Mouse (Mus musculus): ENCODE results near the gene Dlx3. TPM values are rescaled to one million over a fixed set of nuclear protein-coding genes. Genes with fewer than 3 reads are reported as not detected.

Gene Dlx3
- polyA plus RNA-seq, 1 experiment from 2014 or later: 4.7 TPM

GRCm38 (mm10) chr11:95079256-95079875, 40.6 kb upstream of the Dlx3 start:
- Histone ChIP-seq H3K36me3 (no peaks in the 10 kb centered on the region), H3K9me3 (replicated peaks) (no peaks in the 10 kb centered on the region), H3K9ac (no peak overlapping the region), H3K4me1 (peaks cover 24% of the 10 kb centered on the region), H3K4me3 (no peak overlapping the region), H3K27ac (no peak overlapping the region), H3K4me2 (replicated peaks) (no peak overlapping the region), H3K27me3 (peaks cover 52% of the 10 kb centered on the region)
- 73% methylated on average over 6 of the region's 6 CpGs for WGBS
- ATAC-seq (ENCODE audit: low FRiP score): no peak

- Histone ChIP-seq H3K27ac (no peak overlapping the region), H3K4me2 (replicated peaks) (no peak overlapping the region), H3K4me1 (peaks cover 12% of the 10 kb centered on the region), H3K9me3 (replicated peaks) (no peaks in the 10 kb centered on the region), H3K4me3 (no peak overlapping the region), H3K36me3 (no peaks in the 10 kb centered on the region), H3K27me3 (peaks cover 38% of the 10 kb centered on the region), H3K9ac (no peak overlapping the region)
- whole genome bisulfite sequencing: 84% methylated on average over 6 of the region's 6 CpGs
- ATAC-seq (ENCODE audit: low FRiP score): no peak
Measured at GRCm38 (mm10) chr11:95080783-95081182, 39.1 kb upstream of the Dlx3 start.

DNA sequence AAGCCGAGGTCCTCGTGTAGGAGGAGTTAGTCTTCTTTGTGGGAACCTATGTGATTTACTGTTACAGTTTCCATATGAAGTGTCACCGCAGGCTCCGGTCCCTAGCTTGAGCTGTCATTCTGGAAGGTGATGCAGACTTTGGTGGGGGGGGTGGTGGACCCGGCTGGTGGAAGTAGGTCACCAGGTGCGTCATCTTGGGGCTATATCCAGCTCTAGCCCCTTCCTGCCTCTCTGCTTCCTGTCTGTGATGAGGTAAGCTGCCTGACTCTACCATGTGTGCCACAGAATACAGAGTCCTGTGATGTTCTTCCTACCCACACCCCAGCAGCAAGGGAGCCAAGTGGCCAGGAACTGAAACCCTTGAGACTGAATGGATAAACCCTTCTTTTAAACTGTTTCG, 37.0 kb upstream of the Dlx3 start:
- H3K27ac ChIP-seq: no peak overlapping the region
- ATAC-seq (ENCODE audit: low FRiP score): no peak
- no peak overlapping the region for H3K4me3 ChIP-seq
- peaks cover 22% of the 10 kb centered on the region for H3K27me3 ChIP-seq
- WGBS: 85% methylated on average over 7 of the region's 7 CpGs
- no peak overlapping the region for H3K9ac ChIP-seq
- H3K4me1 ChIP-seq: peaks cover 6% of the 10 kb centered on the region
- H3K9me3 ChIP-seq (replicated peaks): no peaks in the 10 kb centered on the region
- H3K4me2 ChIP-seq (replicated peaks): no peak overlapping the region
- H3K36me3 ChIP-seq: no peaks in the 10 kb centered on the region

GRCm38 (mm10) chr11:95084175-95084574, 35.7 kb upstream of the Dlx3 start:
- H3K4me3 ChIP-seq: no peak overlapping the region
- no peak for ATAC-seq (ENCODE audit: low FRiP score)
- WGBS: 26% methylated on average over 4 of the region's 4 CpGs

GRCm38 (mm10) chr11:95084811-95085382, 35.0 kb upstream of the Dlx3 start:
- Histone ChIP-seq H3K4me2 (replicated peaks) (no peak overlapping the region), H3K9ac (no peak overlapping the region), H3K27me3 (0 out of 2 replicates have a peak, but pooled peaks cover 2% of the 10 kb centered on the region), H3K27ac (no peak overlapping the region), H3K36me3 (no peaks in the 10 kb centered on the region), H3K9me3 (replicated peaks) (no peaks in the 10 kb centered on the region), H3K4me1 (peaks cover 3% of the 10 kb centered on the region), H3K4me3 (no peak overlapping the region)
- no peak for ATAC-seq (ENCODE audit: low FRiP score)
- 38% methylated on average over 5 of the region's 5 CpGs for WGBS

More at GRCm38 (mm10) chr11:95084175-95084574, 35.7 kb upstream of the Dlx3 start:
- Histone ChIP-seq H3K27ac (no peak overlapping the region), H3K4me2 (replicated peaks) (no peak overlapping the region), H3K27me3 (peaks cover 9% of the 10 kb centered on the region; the same call in 1 of the 2 replicates), H3K9me3 (replicated peaks) (no peaks in the 10 kb centered on the region), H3K9ac (no peak overlapping the region), H3K36me3 (no peaks in the 10 kb centered on the region), H3K4me1 (peaks cover 3% of the 10 kb centered on the region)

DNA sequence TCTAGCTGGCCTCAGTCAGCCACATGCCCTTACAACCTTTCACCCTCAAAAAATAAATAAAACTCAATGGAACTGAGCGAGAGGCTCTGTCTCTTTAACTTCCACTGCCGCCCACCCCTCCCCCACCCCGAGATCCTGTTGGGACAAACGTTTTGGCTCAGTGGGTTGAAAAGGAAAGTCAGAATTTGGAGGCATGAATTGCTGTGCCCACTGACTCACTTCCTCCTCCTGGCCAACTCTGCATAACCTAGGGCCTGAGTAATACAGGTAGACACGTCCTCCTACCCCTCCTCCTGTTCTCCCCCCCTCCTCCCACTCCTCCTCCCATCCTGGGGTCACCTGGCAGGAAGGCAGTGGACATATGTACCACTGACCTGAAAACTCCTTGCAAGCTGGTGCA, 34.2 kb upstream of the Dlx3 start:
- Histone ChIP-seq H3K4me2 (replicated peaks) (no peak overlapping the region), H3K27ac (no peak overlapping the region), H3K27me3 (no peaks in the 10 kb centered on the region), H3K4me1 (peaks cover 3% of the 10 kb centered on the region), H3K4me3 (no peak overlapping the region), H3K9me3 (replicated peaks) (no peaks in the 10 kb centered on the region), H3K36me3 (no peaks in the 10 kb centered on the region), H3K9ac (no peak overlapping the region)
- WGBS: 9% methylated on average over 5 of the region's 5 CpGs
- no peak for ATAC-seq (ENCODE audit: low FRiP score)

DNA sequence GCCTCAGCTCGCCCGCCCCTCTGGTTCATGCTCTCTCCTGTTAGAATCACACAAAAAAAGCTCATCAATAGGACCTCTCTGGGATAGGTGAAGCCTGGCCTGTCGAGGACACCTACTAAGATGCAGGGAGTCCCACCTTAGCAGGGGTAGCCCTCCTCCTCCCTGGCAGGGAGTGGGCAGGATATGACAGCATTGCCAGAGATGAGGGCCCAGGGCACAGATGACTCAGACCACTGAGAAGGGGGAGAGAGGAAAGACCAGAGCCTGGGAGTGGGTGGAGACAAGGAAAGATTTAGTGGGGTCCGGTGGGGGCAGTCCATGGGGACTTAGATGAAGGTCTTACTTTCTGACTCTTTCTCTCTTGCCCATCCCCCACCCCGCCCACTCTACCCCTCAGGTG, 33.7 kb upstream of the Dlx3 start:
- ATAC-seq (ENCODE audit: low FRiP score): no peak
- no peak overlapping the region for H3K9ac ChIP-seq
- H3K36me3 ChIP-seq: no peaks in the 10 kb centered on the region
- H3K9me3 ChIP-seq (replicated peaks): no peaks in the 10 kb centered on the region
- H3K4me2 ChIP-seq (replicated peaks): no peak overlapping the region
- H3K4me3 ChIP-seq: no peak overlapping the region
- no peak overlapping the region for H3K27ac ChIP-seq
- H3K27me3 ChIP-seq: no peaks in the 10 kb centered on the region
- peaks cover 3% of the 10 kb centered on the region for H3K4me1 ChIP-seq
- WGBS: 48% methylated on average over 5 of the region's 5 CpGs

- no peak for ATAC-seq (ENCODE audit: low FRiP score)
- Histone ChIP-seq H3K27me3 (no peaks in the 10 kb centered on the region), H3K27ac (no peak overlapping the region), H3K9ac (no peak overlapping the region), H3K4me3 (no peak overlapping the region), H3K4me1 (peaks cover 3% of the 10 kb centered on the region), H3K36me3 (no peaks in the 10 kb centered on the region), H3K4me2 (replicated peaks) (no peak overlapping the region), H3K9me3 (replicated peaks) (no peaks in the 10 kb centered on the region)
- 71% methylated on average over 17 of the region's 17 CpGs for WGBS
Measured at GRCm38 (mm10) chr11:95087301-95088228, 32.4 kb upstream of the Dlx3 start.

- H3K9me3 ChIP-seq (replicated peaks): no peaks in the 10 kb centered on the region
- no peaks in the 10 kb centered on the region for H3K27me3 ChIP-seq
- no peak overlapping the region for H3K4me3 ChIP-seq
- no peak for ATAC-seq (ENCODE audit: low FRiP score)
- H3K36me3 ChIP-seq: no peaks in the 10 kb centered on the region
- no peak overlapping the region for H3K27ac ChIP-seq
- no peak overlapping the region for H3K4me2 ChIP-seq (replicated peaks)
- no peak overlapping the region for H3K9ac ChIP-seq
- WGBS: 60% methylated on average over 7 of the region's 7 CpGs
- H3K4me1 ChIP-seq: peaks cover 3% of the 10 kb centered on the region
Measured at GRCm38 (mm10) chr11:95088286-95088685, 31.6 kb upstream of the Dlx3 start.

DNA sequence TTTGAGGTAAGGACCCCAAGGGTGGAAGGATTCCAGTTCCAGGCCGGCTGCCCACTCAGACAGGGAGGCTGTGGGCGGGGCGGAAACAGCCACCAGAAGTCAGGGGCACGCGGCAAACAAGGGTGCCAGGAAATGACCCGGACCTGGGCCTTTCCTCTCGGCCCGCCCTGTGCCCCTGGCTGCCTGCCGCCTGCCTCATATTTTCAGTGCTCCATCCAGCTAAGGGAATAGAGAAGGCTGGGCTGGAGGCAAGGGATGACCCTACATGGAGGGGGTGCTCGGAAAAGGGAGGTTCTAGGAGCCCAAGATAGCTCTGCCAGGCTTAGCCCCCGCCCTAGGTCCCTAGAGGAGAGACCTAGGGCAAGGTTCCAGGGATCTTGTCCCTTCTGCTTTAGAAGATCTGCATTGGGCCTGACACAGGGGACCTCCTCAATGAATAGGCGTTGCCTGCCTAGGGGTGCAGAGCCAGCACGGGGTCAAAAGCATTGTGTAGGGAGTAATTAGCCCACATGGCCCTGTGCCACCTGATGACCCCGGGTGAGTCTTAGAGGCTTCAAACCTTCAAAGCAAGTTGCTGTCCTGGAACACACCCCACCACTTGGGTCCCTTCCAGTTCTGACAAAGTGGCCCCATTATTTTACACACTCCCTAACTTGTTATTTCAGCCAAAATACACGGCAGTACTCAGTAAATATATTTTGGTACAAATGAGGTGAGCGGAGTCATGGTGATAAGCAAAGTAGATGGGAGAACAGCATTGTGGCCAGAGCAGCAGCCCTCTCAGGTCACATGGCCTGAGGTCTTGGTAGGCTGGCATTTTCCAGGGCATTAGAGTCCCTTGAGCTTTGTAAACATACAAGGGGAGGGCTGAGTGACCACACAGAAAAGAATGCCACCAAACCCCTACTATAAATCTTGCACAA, 30.8 kb upstream of the Dlx3 start:
- H3K36me3 ChIP-seq: no peaks in the 10 kb centered on the region
- ATAC-seq (ENCODE audit: low FRiP score): no peak
- no peak overlapping the region; the same call in 1 of the 2 replicates for H3K27ac ChIP-seq
- peaks cover 3% of the 10 kb centered on the region for H3K4me1 ChIP-seq
- H3K27me3 ChIP-seq: no peaks in the 10 kb centered on the region
- 76% methylated on average over 16 of the region's 16 CpGs for WGBS
- H3K9ac ChIP-seq: no peak overlapping the region
- H3K4me2 ChIP-seq (replicated peaks): no peak overlapping the region
- no peaks in the 10 kb centered on the region for H3K9me3 ChIP-seq (replicated peaks)
- no peak overlapping the region for H3K4me3 ChIP-seq

- Histone ChIP-seq H3K27me3 (no peaks in the 10 kb centered on the region), H3K9me3 (replicated peaks) (no peaks in the 10 kb centered on the region), H3K27ac (no peak overlapping the region), H3K4me1 (peaks cover 7% of the 10 kb centered on the region; the same call in 1 of the 2 replicates), H3K4me2 (replicated peaks) (no peak overlapping the region), H3K36me3 (no peaks in the 10 kb centered on the region), H3K4me3 (no peak overlapping the region), H3K9ac (no peak overlapping the region)
- 82% methylated on average over 5 of the region's 5 CpGs for WGBS
- no peak for ATAC-seq (ENCODE audit: low FRiP score)
Measured at GRCm38 (mm10) chr11:95093077-95093476, 26.8 kb upstream of the Dlx3 start.
